Mouse (Mus musculus) testis, adult 2 months (tissue): ENCODE measurements at regions not wholly inside any gene's neighbourhood (a gene's known extent, or its start where the extent isn't known, plus 50 kb on each side); places are given as distances from the start of the nearest gene placed in this dataset.

Experiments
- CTCF ChIP-seq: fragments of 200-500 bp; IDR thresholded peaks from 2 replicates; pipeline ENCODE4 v1.5.1; 2012; ENCODE audit warnings: low read depth, mild to moderate bottlenecking, inconsistent platforms, low read length, moderate library complexity; ENCODE audit not compliant: control insufficient read depth, insufficient read depth, insufficient replicate concordance
- POLR2A ChIP-seq: fragments of 200-500 bp; IDR thresholded peaks from 2 replicates; pipeline ENCODE4 v1.6.1; 2012; ENCODE audit warnings: low read depth, mild to moderate bottlenecking, inconsistent platforms, low read length, moderate library complexity; ENCODE audit not compliant: control insufficient read depth

- TF ChIP-seq POLR2A (no peak), CTCF (no peak)
Observed at GRCm38 (mm10) chr9:116475206-116475955, 300.2 kb upstream of the Tgfbr2 start.
